Mouse (Mus musculus) liver, embryonic 13.5 days (tissue): Measurements from ENCODE around the gene Prkn. TPM values are rescaled to one million over a fixed set of nuclear protein-coding genes. Genes with fewer than 3 reads are reported as not detected.

ENCODE experiments used
- ATAC-seq: fragments of 200-750 bp; cut with Nextera tagmentation; 2 replicates; pipeline ENCODE4 v1.8.0; 2017; ENCODE audit warnings: low read depth, mild to moderate bottlenecking, moderate number of reproducible peaks, moderate library complexity
- DNase-seq: peaks from one replicate; pipeline ENCODE4 v3.0.0; 2022
- H3K27ac ChIP-seq: fragments of 300-500 bp; sonication (generic); 2 replicates; pipeline ENCODE4 v1.5.1; 2015; ENCODE audit warnings: moderate library complexity, mild to moderate bottlenecking, inconsistent platforms
- H3K27me3 ChIP-seq: fragments of 300-500 bp; sonication (generic); 2 replicates; pipeline ENCODE4 v1.6.1; 2015; ENCODE audit warnings: mild to moderate bottlenecking, inconsistent platforms
- H3K36me3 ChIP-seq: fragments of 300-500 bp; sonication (generic); 2 replicates; pipeline ENCODE4 v1.6.1; 2015; ENCODE audit warnings: mild to moderate bottlenecking, inconsistent platforms
- H3K4me1 ChIP-seq: fragments of 300-500 bp; sonication (generic); replicated peaks from 2 replicates; pipeline ENCODE4 v1.6.1; 2015; ENCODE audit warnings: inconsistent platforms
- H3K4me2 ChIP-seq: fragments of 300-500 bp; sonication (generic); 2 replicates; pipeline ENCODE4 v1.6.1; 2015; ENCODE audit warnings: inconsistent platforms, mild to moderate bottlenecking, moderate library complexity
- H3K4me3 ChIP-seq: fragments of 300-500 bp; sonication (generic); replicated peaks from 2 replicates; pipeline ENCODE4 v1.5.1; 2015; ENCODE audit warnings: mild to moderate bottlenecking, inconsistent platforms
- H3K9ac ChIP-seq: fragments of 300-500 bp; sonication (generic); 2 replicates; pipeline ENCODE4 v1.6.1; 2015; ENCODE audit warnings: mild to moderate bottlenecking, inconsistent platforms
- H3K9me3 ChIP-seq: fragments of 300-500 bp; sonication (generic); replicated peaks from 2 replicates; pipeline ENCODE4 v1.6.1; 2016; ENCODE audit warnings: inconsistent platforms
- WGBS: fragments of 180-500 bp; shearing (Covaris S2); methylation state at CpG from one replicate; pipeline ENCODE4 v1.1.7; 2015; ENCODE audit not compliant: insufficient replicate concordance; 5-methylcytosine and 5-hydroxymethylcytosine counted together
- polyA plus RNA-seq: library from polyadenylated mRNA; unstranded; fragments of >200 nt; fragmentation: Nextera tagmentation; extraction: Ambion mirVana; gene quantifications from 2 replicates; pipeline ENCODE4 v1.2.1, GENCODE M21; 2015

The Prkn gene
- polyA plus RNA-seq, 1 experiment from 2014 or later: 0.43 TPM

DNA sequence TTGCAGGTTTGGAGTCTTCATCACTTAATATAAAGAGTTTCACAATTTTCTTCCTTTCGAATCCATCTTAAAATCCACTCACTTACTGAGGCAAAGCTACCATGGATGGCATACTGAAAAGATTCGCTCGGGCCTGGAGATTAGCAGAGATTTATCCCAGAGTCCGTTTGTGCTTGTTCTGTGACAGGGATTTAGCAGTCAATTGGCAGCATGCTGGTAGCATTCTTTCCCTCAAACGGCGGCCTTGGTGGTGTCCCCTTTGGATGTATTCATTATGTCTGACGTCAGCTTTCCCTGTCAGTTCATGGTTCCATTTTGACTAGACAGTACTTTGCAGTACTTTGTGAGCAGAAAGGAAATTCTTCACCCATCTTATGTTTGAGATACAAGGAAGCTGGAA, 662.4 kb downstream of the Prkn start:
- H3K9me3 ChIP-seq: no peaks in the 10 kb centered on the region
- no peaks in the 10 kb centered on the region for H3K27me3 ChIP-seq
- H3K4me2 ChIP-seq: no peak overlapping the region
- DNase-seq: no peak
- no peak overlapping the region for H3K27ac ChIP-seq
- no peaks in the 10 kb centered on the region for H3K36me3 ChIP-seq
- no peaks in the 10 kb centered on the region for H3K4me1 ChIP-seq
- H3K4me3 ChIP-seq: no peak overlapping the region
- H3K9ac ChIP-seq: no peak overlapping the region
- 67% methylated on average over 7 of the region's 7 CpGs for WGBS
- no peak for ATAC-seq

DNA sequence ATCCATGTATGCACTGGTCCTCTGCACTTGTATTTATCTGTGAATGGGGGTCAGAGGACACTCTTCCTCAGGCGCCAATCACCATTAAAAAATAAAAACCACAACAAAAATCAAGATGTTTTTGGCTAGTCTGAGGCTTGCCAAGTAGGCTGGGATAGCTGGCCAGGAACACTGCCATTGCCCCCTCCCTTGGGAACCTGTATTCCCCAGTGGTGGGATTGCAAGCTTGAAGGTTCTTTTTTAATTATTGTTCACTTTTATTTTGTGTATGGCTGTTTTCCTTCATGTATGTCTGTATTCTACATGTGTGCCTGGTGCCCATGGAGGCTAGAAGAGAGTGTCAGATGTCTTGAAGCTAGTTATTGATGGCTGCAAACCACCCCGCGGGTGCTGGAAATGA, 664.3 kb downstream of the Prkn start:
- H3K36me3 ChIP-seq: no peaks in the 10 kb centered on the region
- no peak overlapping the region for H3K9ac ChIP-seq
- ATAC-seq (no peak), DNase-seq (no peak)
- WGBS: 70% methylated on average over 3 of the region's 3 CpGs
- H3K27me3 ChIP-seq: no peaks in the 10 kb centered on the region
- no peaks in the 10 kb centered on the region for H3K4me1 ChIP-seq
- no peak overlapping the region for H3K4me2 ChIP-seq
- no peak overlapping the region for H3K27ac ChIP-seq
- no peaks in the 10 kb centered on the region for H3K9me3 ChIP-seq
- H3K4me3 ChIP-seq: no peak overlapping the region

DNA sequence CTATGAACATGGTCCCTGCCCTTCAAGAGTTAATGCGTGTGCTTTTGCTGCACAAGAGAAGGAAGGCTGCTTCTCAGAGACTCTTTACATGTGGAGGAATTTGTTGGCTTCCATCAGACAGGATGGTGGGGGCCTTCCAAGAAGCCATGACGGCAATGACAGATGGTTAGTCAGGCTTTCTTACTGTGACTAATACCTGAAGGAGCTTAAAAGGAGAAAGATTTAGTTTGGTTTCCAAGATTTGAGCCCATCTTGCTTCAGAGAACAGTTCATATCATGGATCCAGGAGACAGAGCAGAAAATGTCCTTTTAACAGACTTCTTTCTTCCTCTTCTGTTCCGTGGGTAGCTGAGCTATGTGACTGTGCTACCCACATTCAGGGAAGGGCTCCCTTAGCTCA, 666.9 kb downstream of the Prkn start:
- Histone ChIP-seq H3K27ac (no peak overlapping the region), H3K4me2 (no peak overlapping the region), H3K36me3 (no peaks in the 10 kb centered on the region), H3K9ac (no peak overlapping the region), H3K4me1 (no peaks in the 10 kb centered on the region), H3K27me3 (no peaks in the 10 kb centered on the region), H3K9me3 (no peaks in the 10 kb centered on the region), H3K4me3 (no peak overlapping the region)
- DNase-seq (no peak), ATAC-seq (no peak)
- 60% methylated on average over 3 of the region's 3 CpGs for WGBS

GRCm38 (mm10) chr17:11510081-11510480, 669.9 kb downstream of the Prkn start:
- no peak overlapping the region for H3K27ac ChIP-seq
- H3K4me1 ChIP-seq: no peaks in the 10 kb centered on the region
- no peak for ATAC-seq
- H3K4me2 ChIP-seq: no peak overlapping the region
- 65% methylated on average over 7 of the region's 7 CpGs for WGBS
- no peaks in the 10 kb centered on the region for H3K36me3 ChIP-seq
- no peaks in the 10 kb centered on the region for H3K9me3 ChIP-seq
- no peak for DNase-seq
- H3K9ac ChIP-seq: no peak overlapping the region
- H3K27me3 ChIP-seq: no peaks in the 10 kb centered on the region
- H3K4me3 ChIP-seq: no peak overlapping the region

GRCm38 (mm10) chr17:11514032-11514761, 674.0 kb downstream of the Prkn start:
- DNase-seq: no peak
- 35% methylated on average over 8 of the region's 8 CpGs for WGBS

DNA sequence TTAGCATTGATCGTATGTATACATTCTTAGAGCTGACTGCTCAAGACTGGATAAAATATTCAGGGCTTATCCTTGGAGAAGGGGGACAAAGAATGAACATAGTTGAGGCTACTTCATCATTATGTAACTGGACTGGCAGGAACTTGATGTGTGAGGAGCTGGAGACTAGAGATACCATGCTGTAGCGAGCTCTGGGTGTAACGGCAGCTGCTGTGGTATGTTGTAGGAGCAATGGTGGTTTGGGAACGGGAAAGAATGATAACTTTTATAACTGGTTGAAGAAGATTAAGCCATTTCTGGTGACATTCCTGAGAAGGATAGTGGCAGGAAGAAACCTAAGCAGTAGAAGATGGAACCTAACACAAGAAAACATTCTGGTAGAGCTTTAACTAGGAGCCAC, 675.4 kb downstream of the Prkn start:
- Histone ChIP-seq H3K27ac (no peak overlapping the region), H3K4me1 (no peaks in the 10 kb centered on the region), H3K36me3 (no peaks in the 10 kb centered on the region), H3K9ac (no peak overlapping the region), H3K27me3 (no peaks in the 10 kb centered on the region), H3K4me2 (no peak overlapping the region), H3K9me3 (no peaks in the 10 kb centered on the region), H3K4me3 (no peak overlapping the region)
- no peak for ATAC-seq
- DNase-seq: no peak
- 50% methylated on average over 4 of the region's 4 CpGs for WGBS

More at GRCm38 (mm10) chr17:11514032-11514761, 674.0 kb downstream of the Prkn start:
- Histone ChIP-seq H3K4me1 (no peaks in the 10 kb centered on the region), H3K27me3 (no peaks in the 10 kb centered on the region), H3K9ac (no peak overlapping the region), H3K27ac (no peak overlapping the region), H3K4me2 (no peak overlapping the region), H3K9me3 (no peaks in the 10 kb centered on the region), H3K4me3 (no peak overlapping the region), H3K36me3 (no peaks in the 10 kb centered on the region)
- ATAC-seq: no peak

- Histone ChIP-seq H3K9ac (no peak overlapping the region), H3K27me3 (no peaks in the 10 kb centered on the region), H3K4me1 (no peaks in the 10 kb centered on the region), H3K36me3 (no peaks in the 10 kb centered on the region), H3K4me2 (no peak overlapping the region), H3K9me3 (no peaks in the 10 kb centered on the region), H3K4me3 (no peak overlapping the region), H3K27ac (no peak overlapping the region)
- no peak for DNase-seq
- WGBS: 57% methylated on average over 7 of the region's 7 CpGs
- ATAC-seq: no peak
Measured at GRCm38 (mm10) chr17:11516165-11516564, 676.0 kb downstream of the Prkn start.

GRCm38 (mm10) chr17:11532066-11532465, 691.9 kb downstream of the Prkn start:
- Histone ChIP-seq H3K27me3 (no peaks in the 10 kb centered on the region), H3K9me3 (no peaks in the 10 kb centered on the region), H3K36me3 (no peaks in the 10 kb centered on the region), H3K27ac (no peak overlapping the region), H3K4me1 (no peaks in the 10 kb centered on the region), H3K4me3 (no peak overlapping the region), H3K4me2 (no peak overlapping the region), H3K9ac (no peak overlapping the region)
- 42% methylated on average over 3 of the region's 3 CpGs for WGBS
- DNase-seq (no peak), ATAC-seq (no peak)

DNA sequence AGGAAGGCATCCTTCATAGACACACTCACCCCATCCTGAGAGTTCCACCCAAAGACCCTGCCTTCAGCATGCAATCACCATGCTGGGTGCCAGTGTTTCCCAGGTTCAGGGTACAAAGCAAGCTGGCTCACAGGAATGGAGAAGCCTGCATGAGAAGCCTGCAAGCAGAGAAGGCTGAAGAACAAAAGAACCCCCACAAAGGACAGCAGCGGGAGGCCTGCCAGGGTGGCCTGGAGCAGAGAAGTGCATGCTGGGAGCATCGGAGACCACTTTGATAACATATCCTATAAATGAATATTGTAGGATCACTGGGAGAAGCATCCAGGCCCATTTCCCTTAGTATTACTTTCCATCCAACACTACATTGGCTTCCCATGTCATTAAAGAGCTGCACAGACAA, 692.6 kb downstream of the Prkn start:
- no peak overlapping the region for H3K9ac ChIP-seq
- H3K4me2 ChIP-seq: no peak overlapping the region
- 70% methylated on average over 2 of the region's 2 CpGs for WGBS
- H3K4me1 ChIP-seq: no peaks in the 10 kb centered on the region
- H3K4me3 ChIP-seq: no peak overlapping the region
- no peaks in the 10 kb centered on the region for H3K27me3 ChIP-seq
- no peak overlapping the region for H3K27ac ChIP-seq
- H3K36me3 ChIP-seq: no peaks in the 10 kb centered on the region
- DNase-seq: no peak
- H3K9me3 ChIP-seq: no peaks in the 10 kb centered on the region
- no peak for ATAC-seq

GRCm38 (mm10) chr17:11533835-11534234, 693.7 kb downstream of the Prkn start:
- H3K27ac ChIP-seq: no peak overlapping the region
- H3K36me3 ChIP-seq: no peaks in the 10 kb centered on the region
- 42% methylated on average over 1 of the region's 1 CpGs for WGBS
- no peak overlapping the region for H3K4me3 ChIP-seq
- no peaks in the 10 kb centered on the region for H3K9me3 ChIP-seq
- H3K4me1 ChIP-seq: no peaks in the 10 kb centered on the region
- no peak overlapping the region for H3K9ac ChIP-seq
- DNase-seq: no peak
- no peak for ATAC-seq
- no peaks in the 10 kb centered on the region for H3K27me3 ChIP-seq
- no peak overlapping the region for H3K4me2 ChIP-seq

GRCm38 (mm10) chr17:11538826-11539225, 698.6 kb downstream of the Prkn start:
- DNase-seq: no peak
- Histone ChIP-seq H3K27me3 (no peaks in the 10 kb centered on the region), H3K36me3 (no peaks in the 10 kb centered on the region), H3K4me1 (no peaks in the 10 kb centered on the region), H3K4me2 (no peak overlapping the region), H3K4me3 (no peak overlapping the region), H3K9me3 (no peaks in the 10 kb centered on the region), H3K27ac (no peak overlapping the region), H3K9ac (no peak overlapping the region)
- 67% methylated on average over 7 of the region's 7 CpGs for WGBS
- ATAC-seq: no peak

DNA sequence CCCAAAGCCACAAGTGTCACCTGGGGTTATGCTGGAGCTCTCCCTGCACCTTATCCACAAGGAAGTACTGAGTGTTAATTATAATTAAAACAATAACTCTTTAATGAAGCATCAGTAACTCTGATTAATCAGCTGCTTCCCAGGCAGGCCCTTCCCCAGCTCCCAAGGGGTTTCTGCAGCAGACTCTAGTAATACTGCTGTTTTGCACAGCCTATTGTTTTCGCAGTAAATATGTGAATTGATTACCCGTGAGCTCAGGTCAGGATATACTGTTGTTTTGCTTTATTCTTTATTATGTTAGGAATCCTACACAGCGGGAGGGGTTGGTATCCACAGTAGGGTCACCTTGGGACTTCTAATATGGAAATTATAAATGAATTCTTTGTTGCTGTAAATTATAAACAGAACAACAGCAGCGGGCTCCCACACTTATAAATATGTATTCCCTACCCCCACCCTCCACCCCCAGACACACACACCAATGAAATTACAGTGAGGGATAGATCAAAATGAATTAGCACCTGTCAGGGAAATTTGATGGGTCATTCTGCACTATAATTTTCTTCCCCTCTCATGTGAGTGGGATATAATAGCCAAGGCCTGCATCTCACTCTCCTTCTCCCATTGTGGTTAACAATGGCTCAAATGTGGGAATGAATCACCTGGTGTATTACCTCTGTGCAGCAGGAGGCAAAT, 701.9 kb downstream of the Prkn start:
- ATAC-seq: no peak
- Histone ChIP-seq H3K4me1 (no peaks in the 10 kb centered on the region), H3K4me3 (no peak overlapping the region), H3K36me3 (no peaks in the 10 kb centered on the region), H3K27ac (no peak overlapping the region), H3K4me2 (no peak overlapping the region), H3K9ac (no peak overlapping the region), H3K9me3 (no peaks in the 10 kb centered on the region), H3K27me3 (no peaks in the 10 kb centered on the region)
- no peak for DNase-seq
- 69% methylated on average over 4 of the region's 4 CpGs for WGBS
